Mouse (Mus musculus) heart, adult 9 months (tissue): ENCODE measurements around the gene Myo1c.

Experiments used
- DNase-seq, 2 experiments: peaks; one replicate each; pipeline ENCODE4 v3.0.0; 2022; ENCODE audit warnings: low spot score in 2 of 2

Gene Myo1c

DNA sequence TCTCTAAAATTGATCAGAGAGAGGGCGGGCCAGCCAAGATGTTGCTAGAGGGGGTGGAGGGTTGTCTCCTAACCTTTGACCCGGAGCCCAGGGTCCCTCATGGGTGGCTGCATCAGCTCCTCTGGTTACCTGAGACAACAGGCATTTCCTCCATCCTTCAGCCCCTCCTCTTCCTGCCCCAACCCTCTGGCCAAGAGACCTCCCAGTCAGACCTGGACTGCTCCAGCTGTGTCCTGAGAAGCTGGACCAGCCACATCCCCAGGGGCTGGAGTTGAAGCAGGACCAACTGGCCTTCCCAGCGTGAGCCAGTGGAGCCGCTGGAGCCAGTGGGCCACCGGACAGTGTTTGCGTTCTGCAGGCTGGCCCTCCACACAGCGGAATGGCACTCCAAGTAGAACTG, at the start of gene Myo1c:
TSS of gene Myo1c (plus strand) at position 194 of the 400 bp plus-strand sequence.
- DNase-seq, result peak; percentile 80 to 88

- DNase-seq, result no peak
These were observed 45.5 kb upstream of the Myo1c start for GRCm38 (mm10) chr11:75604826-75605225.

DNA sequence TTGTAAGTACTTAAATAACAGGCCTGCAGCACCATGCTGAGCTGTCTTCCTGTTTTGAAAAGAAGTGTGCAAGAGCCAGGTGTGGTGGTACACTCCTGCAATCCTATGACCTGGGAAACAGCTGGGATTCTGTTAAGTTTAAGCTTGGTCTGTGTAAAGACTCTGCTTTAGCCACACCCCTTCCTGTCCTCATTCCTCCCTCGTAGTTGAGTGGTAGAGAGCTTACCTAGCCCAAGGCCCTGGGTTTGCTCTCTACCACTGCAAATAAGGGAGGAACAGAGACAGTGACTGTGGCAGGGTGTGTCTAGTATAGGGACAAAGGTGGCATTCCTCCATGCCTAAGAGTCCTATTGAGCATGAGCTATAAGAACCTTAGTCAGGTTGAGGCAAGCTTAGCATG, 45.0 kb upstream of the Myo1c start:
- no peak for DNase-seq

- DNase-seq, result no peak
These were observed 41.5 kb upstream of the Myo1c start for GRCm38 (mm10) chr11:75608776-75609175.

DNA sequence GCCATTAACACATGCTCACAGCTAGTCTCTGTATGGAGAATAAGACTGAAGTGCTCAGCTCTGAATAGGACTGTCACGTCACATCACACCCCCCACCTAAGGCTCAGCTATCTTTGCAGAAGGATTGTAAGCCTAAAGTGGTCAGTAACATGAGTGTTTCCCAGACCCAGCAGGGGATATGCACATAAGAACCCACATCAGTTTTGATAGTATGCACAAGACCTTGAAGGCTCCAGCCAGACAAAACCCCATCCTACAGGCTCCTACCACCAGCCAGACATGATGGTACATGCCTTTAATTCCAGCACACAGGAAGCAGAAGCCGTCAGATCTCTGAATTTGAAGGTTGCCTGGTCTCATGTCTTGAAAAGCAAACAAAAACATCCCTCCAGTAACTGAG, 40.3 kb upstream of the Myo1c start:
- no peak for DNase-seq

DNA sequence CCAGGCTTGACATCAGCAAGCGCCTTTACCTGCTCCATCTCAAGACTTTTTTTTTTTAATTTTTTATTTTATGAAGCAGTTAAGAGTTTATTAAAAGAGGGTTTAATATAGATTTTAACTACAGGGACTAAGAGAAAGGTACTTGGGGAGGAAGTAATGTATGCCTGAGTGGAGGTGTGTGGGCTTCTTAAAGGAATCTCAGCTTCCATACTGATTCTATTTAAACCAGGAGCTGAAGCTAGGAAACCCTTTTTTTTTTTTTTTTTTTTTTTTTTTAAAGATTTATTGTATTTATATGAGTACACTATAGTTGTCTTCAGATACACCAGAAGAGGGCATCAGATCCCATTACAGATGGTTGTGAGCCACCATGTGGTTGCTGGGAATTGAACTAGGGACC, 35.5 kb upstream of the Myo1c start:
- DNase-seq, result no peak

DNA sequence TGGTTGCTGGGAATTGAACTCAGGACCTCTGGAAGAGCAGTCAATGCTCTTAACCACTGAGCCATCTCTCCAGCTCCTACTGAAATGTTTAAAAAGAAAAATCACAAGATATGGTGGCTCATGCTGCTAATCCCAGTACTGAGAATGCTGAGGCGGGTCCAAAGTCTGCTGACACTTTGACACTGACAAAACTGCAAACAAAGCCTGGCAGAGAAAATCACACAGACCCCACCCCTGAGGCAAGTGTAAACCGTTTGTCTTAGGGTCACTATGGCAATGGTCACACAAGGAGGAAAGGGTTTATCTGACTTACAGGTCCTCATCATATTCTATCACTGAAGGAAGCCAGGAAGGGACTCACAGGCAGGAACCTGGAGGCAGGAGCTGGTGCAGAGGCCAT, 34.7 kb upstream of the Myo1c start:
- no peak for DNase-seq

GRCm38 (mm10) chr11:75619133-75619532, 31.2 kb upstream of the Myo1c start:
- no peak for DNase-seq

- peak; percentile 61 to 76 for DNase-seq
These were observed 30.0 kb upstream of the Myo1c start for GRCm38 (mm10) chr11:75620136-75620780.

- DNase-seq, result no peak
These were observed 28.9 kb upstream of the Myo1c start for GRCm38 (mm10) chr11:75621426-75621825.

- no peak for DNase-seq
These were observed 27.5 kb upstream of the Myo1c start for GRCm38 (mm10) chr11:75622588-75623329.

- peak; percentile 56 to 60 for DNase-seq
These were observed 26.2 kb upstream of the Myo1c start for GRCm38 (mm10) chr11:75624102-75624554.

DNA sequence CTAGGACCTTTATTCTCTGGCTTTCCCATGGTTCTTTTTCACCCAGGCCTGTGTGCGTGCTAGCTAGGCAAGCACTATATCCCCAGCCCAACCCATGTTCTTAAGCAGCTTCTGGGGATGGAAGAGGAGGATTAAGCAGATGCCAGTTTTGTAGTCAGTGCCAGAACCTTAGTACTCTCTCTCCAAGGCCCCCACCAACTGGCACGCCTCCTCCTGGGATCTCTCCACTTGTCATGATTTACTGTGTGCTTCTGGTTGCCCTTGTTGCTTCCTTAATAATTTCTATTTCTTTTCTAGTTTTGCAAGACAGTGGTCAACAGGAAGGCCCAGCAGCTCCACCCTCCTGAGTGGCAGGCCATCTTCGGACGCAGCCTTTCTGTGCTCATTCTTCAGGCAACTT, 24.5 kb upstream of the Myo1c start:
- DNase-seq, result no peak

DNA sequence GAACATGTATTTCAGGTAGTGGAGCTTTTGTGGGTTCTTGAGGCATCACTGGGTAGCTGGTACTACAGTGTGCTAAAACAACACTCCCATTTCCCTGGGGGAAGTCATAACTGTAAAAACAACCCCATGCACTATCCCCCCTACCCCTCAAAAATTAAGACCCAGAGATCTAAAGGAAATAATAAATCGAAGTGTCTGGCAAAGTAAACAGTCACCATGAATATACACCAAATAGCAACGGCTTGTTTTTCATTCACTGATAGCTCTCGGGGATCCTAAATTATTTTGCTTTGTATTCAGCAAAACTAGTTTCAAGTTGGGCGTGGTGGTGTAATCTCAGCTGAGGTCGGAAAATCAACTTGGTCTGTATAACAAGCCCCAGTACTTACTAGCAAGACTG, 20.2 kb upstream of the Myo1c start:
- DNase-seq, result no peak

DNA sequence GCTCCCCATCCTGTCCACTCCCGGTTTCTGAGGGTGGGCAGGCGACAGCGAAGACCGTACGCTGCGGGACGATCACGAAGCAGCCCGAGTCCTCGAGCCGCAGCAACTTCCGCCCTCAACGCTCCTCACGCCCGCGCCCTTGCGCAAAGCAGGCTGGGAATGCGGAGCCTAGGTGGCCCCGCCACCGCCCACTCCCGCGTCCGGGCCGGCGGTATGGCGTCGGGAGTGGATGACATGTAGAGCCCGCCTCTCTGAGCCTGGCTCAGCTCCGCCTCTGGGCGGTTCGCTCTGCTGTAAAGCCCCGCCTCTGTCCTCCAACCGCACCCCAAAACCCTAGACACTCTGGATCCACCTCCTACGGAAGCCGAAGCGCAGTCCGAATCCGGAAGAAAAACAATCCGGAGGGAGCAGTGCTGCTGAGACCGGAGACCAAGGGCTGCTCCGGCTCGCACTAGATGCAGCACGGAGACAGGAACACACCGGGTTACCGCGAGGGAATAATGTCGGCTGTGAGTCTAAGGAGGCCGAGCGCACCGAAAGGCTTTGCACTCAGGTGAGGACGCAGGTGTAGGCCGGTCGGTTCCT, 19.6 kb upstream of the Myo1c start, which contains the start of gene Inpp5k:
TSS of gene Inpp5k (plus strand) at position 344 of the 585 bp plus-strand sequence.
- DNase-seq, result peak; percentile 99

DNA sequence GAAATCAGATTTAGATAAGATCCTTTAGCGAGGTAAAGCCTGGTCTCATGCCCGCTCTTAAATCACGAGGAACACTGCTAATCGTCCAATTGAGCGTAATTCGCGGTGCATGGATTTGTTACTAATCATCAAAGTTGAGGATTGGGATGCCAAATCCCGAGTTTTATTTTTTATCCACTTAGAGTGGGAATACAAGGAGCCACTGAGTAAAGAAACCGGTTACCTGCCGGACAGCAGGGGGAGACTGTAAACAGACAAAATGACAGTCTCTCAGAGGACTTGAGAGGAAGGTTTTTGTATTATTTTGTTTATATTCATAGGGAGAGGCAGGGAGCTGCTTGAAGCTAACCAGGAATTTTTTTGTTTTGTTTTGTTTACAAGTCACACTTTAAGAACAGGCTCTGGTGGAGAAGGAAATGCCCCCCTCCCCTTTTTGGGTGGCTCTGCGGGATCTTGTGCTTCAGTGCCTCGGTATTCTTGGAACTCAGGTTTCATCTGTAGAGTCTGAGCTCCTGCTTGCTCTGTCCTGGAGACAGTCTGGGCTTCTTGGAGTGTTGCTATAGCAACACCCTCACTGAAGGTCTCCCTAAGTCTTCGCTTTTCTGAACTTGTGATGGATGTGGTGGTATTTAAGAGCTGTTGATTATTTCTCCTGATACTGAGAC, 18.6 kb upstream of the Myo1c start:
- peak in 1 of 2 experiments; percentile 39 for DNase-seq

DNA sequence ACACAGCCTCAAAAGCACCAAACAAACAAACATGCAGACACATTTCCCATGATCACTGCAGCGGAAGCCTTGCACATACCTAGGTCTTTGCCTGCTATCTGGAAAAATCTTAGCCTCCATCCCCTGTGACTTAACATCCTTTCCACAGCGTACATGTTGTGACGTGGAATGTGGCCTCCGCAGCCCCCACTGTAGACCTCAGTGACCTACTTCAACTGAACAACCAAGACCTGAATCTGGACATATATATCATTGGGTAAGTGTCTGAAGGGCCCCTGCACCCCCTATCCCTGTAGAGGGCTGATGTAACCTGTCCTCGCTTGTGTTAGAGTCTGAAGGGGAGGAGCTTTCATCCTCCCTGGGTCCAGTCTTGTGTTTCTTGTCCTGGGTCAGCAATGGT, 17.4 kb upstream of the Myo1c start:
- DNase-seq, result no peak

DNA sequence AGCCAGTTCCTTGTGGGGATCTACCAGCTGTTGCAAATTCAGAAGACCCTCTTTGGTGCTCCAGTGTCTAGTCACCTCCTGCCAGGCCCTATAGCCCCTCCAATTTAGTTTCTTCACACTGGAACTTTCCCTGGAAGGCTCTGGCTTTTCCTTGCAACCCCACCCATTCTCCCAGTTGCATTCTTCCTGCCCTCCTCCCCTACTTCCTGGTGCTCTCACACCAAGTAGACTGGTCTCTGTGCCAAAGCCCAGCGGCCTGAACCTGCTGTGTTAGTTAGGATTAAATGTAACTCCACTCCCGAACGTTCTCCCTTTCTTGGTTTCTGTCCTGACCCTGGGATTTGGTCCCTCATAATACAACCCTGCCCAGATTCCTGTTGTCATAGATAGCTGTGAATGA, 15.5 kb upstream of the Myo1c start:
- DNase-seq, result no peak

GRCm38 (mm10) chr11:75635315-75635714, 15.0 kb upstream of the Myo1c start:
- DNase-seq, result peak; percentile 61 to 83

DNA sequence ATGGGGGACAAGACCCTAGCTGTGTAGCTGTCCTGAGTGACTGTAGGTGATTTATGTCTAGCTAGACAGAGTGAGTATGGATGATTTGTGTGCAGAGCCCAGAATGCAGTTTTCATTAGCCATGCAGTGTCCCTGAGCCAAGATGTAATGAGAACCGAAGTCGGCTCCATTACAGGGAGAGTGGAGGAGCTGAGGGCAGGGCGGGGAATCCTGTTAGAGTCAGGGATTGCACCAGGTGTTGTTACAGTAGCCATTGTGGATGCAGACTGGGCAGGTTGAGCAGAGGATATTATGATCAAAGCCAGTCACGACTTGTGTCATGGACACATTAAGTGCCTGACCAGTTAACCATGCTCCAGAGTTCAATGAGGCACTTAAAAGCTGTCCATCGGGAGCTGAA, 7.0 kb upstream of the Myo1c start:
- DNase-seq, result no peak

GRCm38 (mm10) chr11:75644684-75645083, 5.6 kb upstream of the Myo1c start:
- no peak for DNase-seq

- peak; percentile 53 to 67 for DNase-seq
These were observed 2.6 kb upstream of the Myo1c start for GRCm38 (mm10) chr11:75647681-75648211.
